Mouse (Mus musculus) kidney, embryonic 16.5 days (tissue): ENCODE results near the gene 2310022B05Rik. TPM values are rescaled to one million over a fixed set of nuclear protein-coding genes. Genes with fewer than 3 reads are reported as not detected.

Experiments used
- ATAC-seq: fragments of 200-750 bp; cut with Nextera tagmentation; 2 replicates; pipeline ENCODE4 v1.8.0; 2017; ENCODE audit warnings: moderate TSS enrichment; ENCODE audit not compliant: low FRiP score, low TSS enrichment
- H3K27ac ChIP-seq: fragments of 300-500 bp; sonication (generic); 2 replicates; pipeline ENCODE4 v1.5.1; 2014; ENCODE audit warnings: low read length
- H3K27me3 ChIP-seq: fragments of 300-500 bp; sonication (generic); 2 replicates; pipeline ENCODE4 v1.6.1; 2014; ENCODE audit warnings: low read length, control low read depth, mixed read lengths; ENCODE audit not compliant: insufficient read depth
- H3K36me3 ChIP-seq: fragments of 300-500 bp; sonication (generic); 2 replicates; pipeline ENCODE4 v1.6.1; 2014; ENCODE audit warnings: low read length, control low read depth, mixed read lengths; ENCODE audit not compliant: insufficient read depth
- H3K4me1 ChIP-seq: fragments of 300-500 bp; sonication (generic); 2 replicates; pipeline ENCODE4 v1.6.1; 2014; ENCODE audit warnings: low read length, control low read depth, mixed read lengths; ENCODE audit not compliant: insufficient read depth
- H3K4me2 ChIP-seq: fragments of 300-500 bp; sonication (generic); replicated peaks from 2 replicates; pipeline ENCODE4 v1.6.1; 2014; ENCODE audit warnings: low read depth, low read length
- H3K4me3 ChIP-seq: fragments of 300-500 bp; sonication (generic); 2 replicates; pipeline ENCODE4 v1.5.1; 2014; ENCODE audit warnings: mild to moderate bottlenecking, low read length
- H3K9ac ChIP-seq: fragments of 300-500 bp; sonication (generic); replicated peaks from 2 replicates; pipeline ENCODE4 v1.6.1; 2014; ENCODE audit warnings: low read length
- H3K9me3 ChIP-seq: fragments of 300-500 bp; sonication (generic); 2 replicates; pipeline ENCODE4 v1.6.1; 2016; ENCODE audit warnings: low read length, control low read depth
- WGBS: fragments of 180-500 bp; shearing (Covaris S2); extraction: QIAGEN DNeasy Blood & Tissue Kit; methylation state at CpG from one replicate; pipeline ENCODE4 v1.1.7; 2014; 5-methylcytosine and 5-hydroxymethylcytosine counted together
- polyA plus RNA-seq: library from polyadenylated mRNA; unstranded; fragments of >200 nt; fragmentation: Nextera tagmentation; extraction: Ambion mirVana; gene quantifications from 2 replicates; pipeline ENCODE4 v1.2.1, GENCODE M21; 2015

2310022B05Rik gene
- polyA plus RNA-seq, 1 experiment from 2014 or later: 28.0 TPM

DNA sequence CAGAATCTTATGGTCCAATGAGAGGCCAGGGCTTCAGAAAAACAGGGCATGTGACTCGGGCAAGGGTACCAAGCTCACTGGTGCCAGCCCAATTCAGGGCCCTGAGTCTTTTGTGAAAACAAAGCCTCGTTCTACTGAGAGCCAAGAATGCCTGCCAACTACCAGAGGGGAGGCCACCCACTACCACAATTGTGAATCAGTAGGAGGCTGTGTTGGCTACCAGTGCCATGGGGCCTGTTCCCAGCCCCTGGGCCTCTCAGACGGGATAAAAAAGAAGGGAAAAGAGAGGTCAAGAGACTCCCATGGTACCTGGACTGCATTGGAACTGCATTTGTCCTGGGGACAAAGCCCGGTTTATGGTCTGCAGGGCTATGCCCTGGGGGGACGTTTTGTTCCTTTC, 41.9 kb downstream of the 2310022B05Rik start:
- Histone ChIP-seq H3K27me3 (0 out of 2 replicates have a peak, but pooled peaks cover 5% of the 10 kb centered on the region), H3K4me3 (no peak overlapping the region), H3K9me3 (no peaks in the 10 kb centered on the region), H3K36me3 (no peaks in the 10 kb centered on the region), H3K4me1 (peaks cover 12% of the 10 kb centered on the region; the same call in 1 of the 2 replicates), H3K4me2 (no peak overlapping the region), H3K9ac (no peak overlapping the region), H3K27ac (no peak overlapping the region)
- 60% methylated on average over 5 of the region's 5 CpGs for WGBS
- no peak for ATAC-seq

- Histone ChIP-seq H3K27ac (no peak overlapping the region), H3K27me3 (0 out of 2 replicates have a peak, but pooled peaks cover 7% of the 10 kb centered on the region), H3K4me2 (no peak overlapping the region), H3K36me3 (no peaks in the 10 kb centered on the region), H3K4me1 (peaks cover 8% of the 10 kb centered on the region; the same call in 1 of the 2 replicates), H3K4me3 (no peak overlapping the region), H3K9me3 (no peaks in the 10 kb centered on the region), H3K9ac (no peak overlapping the region)
- no peak for ATAC-seq
- WGBS: 59% methylated on average over 9 of the region's 9 CpGs
Measured at GRCm38 (mm10) chr8:124618252-124618651, 44.9 kb downstream of the 2310022B05Rik start.

- ATAC-seq: peak; percentile 72
- no peaks in the 10 kb centered on the region for H3K36me3 ChIP-seq
- peaks cover 8% of the 10 kb centered on the region; the same call in 1 of the 2 replicates for H3K4me1 ChIP-seq
- peak overlapping the region; percentile 58 for H3K4me2 ChIP-seq
- H3K27me3 ChIP-seq: 0 out of 2 replicates have a peak, but pooled peaks cover 7% of the 10 kb centered on the region
- H3K9me3 ChIP-seq: no peaks in the 10 kb centered on the region
- H3K27ac ChIP-seq: no peak overlapping the region
- 6% methylated on average over 17 of the region's 17 CpGs for WGBS
- peak overlapping the region; percentile 36 for H3K4me3 ChIP-seq
- peak overlapping the region; percentile 34 for H3K9ac ChIP-seq
Measured at GRCm38 (mm10) chr8:124617266-124617869, 45.8 kb downstream of the 2310022B05Rik start.

DNA sequence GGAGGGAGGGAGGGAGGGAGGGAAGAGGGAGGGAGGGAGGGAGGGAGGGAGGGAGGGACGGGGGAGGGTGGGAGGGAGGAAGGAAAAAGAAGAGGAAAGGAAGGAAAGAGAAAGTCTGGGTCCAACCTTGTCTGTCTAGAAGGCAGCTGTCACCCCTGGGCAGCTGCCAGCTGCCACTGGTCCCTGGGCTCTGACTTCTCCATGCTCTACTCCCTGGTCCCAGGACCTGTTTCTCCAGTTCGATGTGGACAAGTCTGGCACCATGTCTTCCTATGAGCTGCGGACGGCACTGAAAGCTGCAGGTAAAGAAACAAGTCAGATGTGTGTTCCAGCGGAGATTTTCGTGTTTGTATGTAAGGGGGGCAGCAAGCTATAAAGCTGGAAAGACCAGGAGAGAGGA, 48.8 kb downstream of the 2310022B05Rik start:
- H3K36me3 ChIP-seq: no peaks in the 10 kb centered on the region
- WGBS: 83% methylated on average over 5 of the region's 6 CpGs
- no peak for ATAC-seq
- no peak overlapping the region for H3K4me2 ChIP-seq
- H3K9ac ChIP-seq: no peak overlapping the region
- H3K27ac ChIP-seq: no peak overlapping the region
- H3K4me1 ChIP-seq: peaks cover 8% of the 10 kb centered on the region; the same call in 1 of the 2 replicates
- H3K9me3 ChIP-seq: no peaks in the 10 kb centered on the region
- H3K4me3 ChIP-seq: no peak overlapping the region
- 0 out of 2 replicates have a peak, but pooled peaks cover 7% of the 10 kb centered on the region for H3K27me3 ChIP-seq

DNA sequence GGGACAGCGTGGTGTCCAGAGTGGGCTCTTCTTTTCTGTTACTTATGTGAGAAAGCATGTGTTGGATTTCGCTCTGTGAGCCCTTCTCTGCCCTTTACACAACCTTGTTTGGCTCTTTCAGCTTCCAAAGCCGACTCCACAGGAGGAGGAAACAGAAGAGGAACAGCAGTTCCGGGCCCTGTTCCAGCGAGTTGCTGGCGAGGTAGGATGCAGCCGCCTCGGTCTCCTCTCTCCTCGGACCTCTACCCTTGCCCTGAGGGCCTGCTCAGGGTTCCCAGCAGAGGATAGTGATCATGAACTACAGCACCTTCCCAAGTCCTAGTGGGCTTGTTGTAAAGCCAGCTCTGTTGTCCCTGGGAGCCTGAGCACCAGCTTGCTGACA, 54.2 kb downstream of the 2310022B05Rik start:
- 66% methylated on average over 9 of the region's 9 CpGs for WGBS
- H3K27me3 ChIP-seq: no peaks in the 10 kb centered on the region
- H3K4me2 ChIP-seq: no peak overlapping the region
- 0 out of 2 replicates have a peak overlapping the region, but pooled peaks have one; percentile 25 for H3K27ac ChIP-seq
- H3K9me3 ChIP-seq: no peaks in the 10 kb centered on the region
- no peak overlapping the region for H3K4me3 ChIP-seq
- H3K9ac ChIP-seq: no peak overlapping the region
- no peaks in the 10 kb centered on the region for H3K36me3 ChIP-seq
- no peak for ATAC-seq
- no peaks in the 10 kb centered on the region for H3K4me1 ChIP-seq

- no peak for ATAC-seq
- H3K4me1 ChIP-seq: no peaks in the 10 kb centered on the region
- H3K36me3 ChIP-seq: no peaks in the 10 kb centered on the region
- H3K27ac ChIP-seq: 0 out of 2 replicates have a peak overlapping the region, but pooled peaks have one; percentile 25
- H3K9ac ChIP-seq: no peak overlapping the region
- H3K4me3 ChIP-seq: no peak overlapping the region
- WGBS: 62% methylated on average over 13 of the region's 13 CpGs
- no peaks in the 10 kb centered on the region for H3K9me3 ChIP-seq
- no peaks in the 10 kb centered on the region for H3K27me3 ChIP-seq
- no peak overlapping the region for H3K4me2 ChIP-seq
Measured at GRCm38 (mm10) chr8:124608239-124608971, 54.8 kb downstream of the 2310022B05Rik start.

DNA sequence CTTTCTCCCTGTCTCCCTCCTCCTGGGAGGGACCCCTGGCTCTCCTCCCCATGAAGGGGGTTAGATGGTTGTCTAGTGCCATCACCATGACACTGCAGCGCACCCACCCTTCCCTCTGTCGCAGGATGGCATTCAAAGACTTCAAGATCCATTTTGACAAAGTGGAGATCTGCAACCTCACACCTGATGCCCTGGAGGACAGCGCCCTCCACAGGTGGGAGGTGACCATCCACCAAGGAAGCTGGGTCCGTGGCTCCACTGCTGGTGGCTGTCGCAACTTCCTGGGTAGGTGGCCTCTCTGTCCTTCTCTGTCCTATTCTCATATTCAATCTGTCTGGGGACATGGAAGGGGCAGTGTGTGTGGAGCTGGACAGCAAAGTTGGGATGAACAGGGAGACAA, 59.1 kb downstream of the 2310022B05Rik start:
- no peak overlapping the region for H3K9ac ChIP-seq
- WGBS: 62% methylated on average over 5 of the region's 5 CpGs
- no peak for ATAC-seq

DNA sequence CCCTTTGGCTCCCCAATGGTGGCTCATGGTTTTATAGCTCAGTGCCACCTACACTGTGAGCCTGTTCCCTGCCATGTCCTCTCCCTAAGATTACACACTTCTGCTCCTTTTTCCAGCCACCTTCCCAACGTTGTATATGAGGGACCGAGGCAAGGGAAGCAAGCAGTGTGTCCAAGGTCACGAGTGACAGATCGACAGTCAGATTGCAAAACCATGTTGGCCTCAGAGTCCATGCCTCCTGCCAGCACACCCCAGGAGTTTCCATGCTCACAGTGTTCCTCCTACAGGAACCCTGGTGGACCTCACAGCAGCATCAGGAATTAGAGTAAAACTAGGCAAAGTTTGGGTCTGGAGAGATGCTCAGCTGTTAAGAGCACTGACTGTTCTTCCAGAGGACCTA, 73.8 kb downstream of the 2310022B05Rik start:
- H3K27me3 ChIP-seq: no peaks in the 10 kb centered on the region
- peaks cover 4% of the 10 kb centered on the region; the same call in 1 of the 2 replicates for H3K4me1 ChIP-seq
- H3K36me3 ChIP-seq: no peaks in the 10 kb centered on the region
- H3K4me3 ChIP-seq: no peak overlapping the region
- 73% methylated on average over 4 of the region's 4 CpGs for WGBS
- H3K9ac ChIP-seq: no peak overlapping the region
- no peak overlapping the region for H3K27ac ChIP-seq
- H3K9me3 ChIP-seq: no peaks in the 10 kb centered on the region
- no peak for ATAC-seq
- H3K4me2 ChIP-seq: no peak overlapping the region

More for the DNA sequence above, 59.1 kb downstream of the 2310022B05Rik start:
- H3K4me1 ChIP-seq: no peaks in the 10 kb centered on the region
- no peak overlapping the region for H3K27ac ChIP-seq
- no peaks in the 10 kb centered on the region for H3K36me3 ChIP-seq
- no peak overlapping the region for H3K4me3 ChIP-seq
- no peak overlapping the region for H3K4me2 ChIP-seq
- no peaks in the 10 kb centered on the region for H3K27me3 ChIP-seq
- no peaks in the 10 kb centered on the region for H3K9me3 ChIP-seq

GRCm38 (mm10) chr8:124586556-124586955, 76.6 kb downstream of the 2310022B05Rik start:
- H3K9me3 ChIP-seq: no peaks in the 10 kb centered on the region
- H3K4me2 ChIP-seq: no peak overlapping the region
- H3K27ac ChIP-seq: no peak overlapping the region
- H3K4me1 ChIP-seq: peaks cover 4% of the 10 kb centered on the region; the same call in 1 of the 2 replicates
- no peak overlapping the region for H3K4me3 ChIP-seq
- H3K27me3 ChIP-seq: no peaks in the 10 kb centered on the region
- ATAC-seq: no peak
- H3K9ac ChIP-seq: no peak overlapping the region
- 75% methylated on average over 2 of the region's 2 CpGs for WGBS
- H3K36me3 ChIP-seq: no peaks in the 10 kb centered on the region
